Mouse (Mus musculus) megakaryocyte progenitor cell, adult 5-6 weeks (primary cell): ENCODE results near the gene Ly6g6c. TPM values are rescaled to one million over a fixed set of nuclear protein-coding genes. Genes with fewer than 3 reads are reported as not detected.
"Not testable (repeated sequence)": the region's sequence is repeated elsewhere in the genome, so short reads cannot be mapped to it uniquely, and the experiment has no call there.

Source experiments
- ATAC-seq: replicated peaks from 2 replicates; pipeline ENCODE4 v1.8.0; 2016; ENCODE audit warnings: mild to moderate bottlenecking, moderate TSS enrichment, inconsistent platforms; ENCODE audit not compliant: poor library complexity
- total RNA-seq, 2 experiments: library from RNA; stranded (forward) in 1 of 2; stranded (reverse) in 1 of 2; fragments of 157-497, 149-512 nt in 1 of 2; fragments of 200-1000 nt in 1 of 2; gene quantifications; 2 replicates each; pipeline versions ENCODE4 v1.2.3 to v1.2.4; 2015 to 2017

The Ly6g6c gene
- total RNA-seq, 2 experiments from 2014 or later, result not detected

- peak; percentile 69 for ATAC-seq
Observed at GRCm38 (mm10) chr17:35029691-35030532, 35.3 kb upstream of the Ly6g6c start.

- ATAC-seq, result no peak
Observed at GRCm38 (mm10) chr17:35031272-35031671, 33.9 kb upstream of the Ly6g6c start.

- peak; percentile 46 for ATAC-seq
Observed at GRCm38 (mm10) chr17:35031880-35032279, 33.3 kb upstream of the Ly6g6c start.

- peak; percentile 29 for ATAC-seq
Observed at GRCm38 (mm10) chr17:35032323-35032870, 32.8 kb upstream of the Ly6g6c start.

GRCm38 (mm10) chr17:35033703-35034102, 31.5 kb upstream of the Ly6g6c start:
- ATAC-seq, result not testable (repeated sequence)

GRCm38 (mm10) chr17:35034896-35035295, 30.3 kb upstream of the Ly6g6c start:
- ATAC-seq, result no peak

GRCm38 (mm10) chr17:35039121-35039873, 25.9 kb upstream of the Ly6g6c start:
- no peak for ATAC-seq

GRCm38 (mm10) chr17:35043794-35044193, 21.4 kb upstream of the Ly6g6c start:
- ATAC-seq, result no peak

GRCm38 (mm10) chr17:35044904-35045806, 20.0 kb upstream of the Ly6g6c start:
- ATAC-seq, result no peak

GRCm38 (mm10) chr17:35045807-35046680, 19.1 kb upstream of the Ly6g6c start:
- ATAC-seq, result no peak

- ATAC-seq, result peak; percentile 74
Observed at GRCm38 (mm10) chr17:35046681-35047455, 18.3 kb upstream of the Ly6g6c start, which contains the start of gene Msh5. TSS of gene Msh5 (minus strand) at chr17:35046745.

- ATAC-seq, result no peak
Observed at GRCm38 (mm10) chr17:35047688-35048087, 17.5 kb upstream of the Ly6g6c start.

GRCm38 (mm10) chr17:35048149-35048931, 16.8 kb upstream of the Ly6g6c start:
- ATAC-seq, result peak; percentile 3; the same call in 1 of the 2 replicates

GRCm38 (mm10) chr17:35048932-35049440, 16.2 kb upstream of the Ly6g6c start:
- ATAC-seq, result no peak

GRCm38 (mm10) chr17:35049561-35050016, 15.6 kb upstream of the Ly6g6c start, which contains the start of gene Clic1:
TSS of gene Clic1 (plus strand) at chr17:35049966.
- peak; percentile 18 for ATAC-seq

GRCm38 (mm10) chr17:35050126-35050750, 14.9 kb upstream of the Ly6g6c start:
- peak; percentile 20 for ATAC-seq
